Mouse (Mus musculus): ENCODE results near the gene Rassf6. TPM values are rescaled to one million over a fixed set of nuclear protein-coding genes. Genes with fewer than 3 reads are reported as not detected.

Rassf6 gene
- polyA plus RNA-seq, 1 experiment from 2014 or later: 1.0 TPM

GRCm38 (mm10) chr5:90588708-90589595 is 51.5 kb downstream of the Rassf6 start:
- Histone ChIP-seq H3K36me3 (no peaks in the 10 kb centered on the region), H3K4me1 (replicated peaks) (0 out of 2 replicates have a peak, but pooled peaks cover 2% of the 10 kb centered on the region), H3K4me3 (peak overlapping the region; percentile 43), H3K4me2 (peak overlapping the region; percentile 65), H3K9ac (peak overlapping the region; percentile 60), H3K9me3 (no peaks in the 10 kb centered on the region), H3K27ac (no peak overlapping the region), H3K27me3 (no peaks in the 10 kb centered on the region)
- 24% methylated on average over 25 of the region's 25 CpGs for WGBS
- ATAC-seq (ENCODE audit: low FRiP score): peak; percentile 77

DNA sequence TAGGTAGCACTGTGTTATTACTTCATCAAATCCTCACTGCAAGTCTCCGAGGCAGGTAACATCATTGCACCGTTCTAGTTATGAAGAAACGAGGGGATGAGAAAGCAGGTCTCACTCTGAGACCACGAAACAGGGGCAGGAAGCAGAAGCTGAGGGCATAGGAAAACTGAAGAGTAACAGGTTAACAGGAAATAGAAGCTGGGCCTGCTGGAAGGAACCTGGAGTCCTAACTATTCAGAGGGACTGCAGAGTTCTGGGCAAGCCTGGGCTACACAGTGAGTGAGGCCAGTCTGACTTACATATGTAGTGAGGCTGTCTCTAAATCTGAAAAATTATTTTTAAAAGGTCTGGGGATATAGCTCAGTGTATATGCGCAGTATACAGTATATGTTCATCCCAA is 52.4 kb downstream of the Rassf6 start:
- 94% methylated on average over 5 of the region's 5 CpGs for WGBS
- no peak overlapping the region for H3K4me2 ChIP-seq
- no peak for ATAC-seq (ENCODE audit: low FRiP score)

DNA sequence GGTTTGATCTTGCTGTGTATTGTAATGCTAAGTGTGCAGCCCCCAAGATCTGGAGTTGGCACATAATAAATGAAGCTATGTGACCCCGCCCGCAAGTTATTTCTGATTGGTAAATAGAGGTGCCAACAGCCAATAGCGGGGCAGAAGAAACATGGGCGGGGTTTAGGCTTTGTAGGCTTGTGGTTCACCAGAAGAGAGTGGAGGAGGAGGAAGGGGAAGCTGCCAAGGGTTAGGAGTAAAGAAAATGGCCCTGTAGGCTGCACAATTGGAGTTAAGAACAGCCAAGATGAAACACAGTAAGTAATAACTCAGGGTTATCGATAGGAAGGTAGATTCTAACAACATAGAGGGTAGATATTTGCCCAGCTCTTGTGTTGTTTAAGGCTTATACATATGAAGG is 53.9 kb downstream of the Rassf6 start:
- no peak overlapping the region for H3K27ac ChIP-seq

More for the DNA sequence above, 52.4 kb downstream of the Rassf6 start:
- Histone ChIP-seq H3K36me3 (no peaks in the 10 kb centered on the region), H3K9me3 (no peaks in the 10 kb centered on the region), H3K27ac (no peak overlapping the region), H3K4me1 (replicated peaks) (0 out of 2 replicates have a peak, but pooled peaks cover 2% of the 10 kb centered on the region), H3K9ac (no peak overlapping the region), H3K4me3 (no peak overlapping the region), H3K27me3 (no peaks in the 10 kb centered on the region)

DNA sequence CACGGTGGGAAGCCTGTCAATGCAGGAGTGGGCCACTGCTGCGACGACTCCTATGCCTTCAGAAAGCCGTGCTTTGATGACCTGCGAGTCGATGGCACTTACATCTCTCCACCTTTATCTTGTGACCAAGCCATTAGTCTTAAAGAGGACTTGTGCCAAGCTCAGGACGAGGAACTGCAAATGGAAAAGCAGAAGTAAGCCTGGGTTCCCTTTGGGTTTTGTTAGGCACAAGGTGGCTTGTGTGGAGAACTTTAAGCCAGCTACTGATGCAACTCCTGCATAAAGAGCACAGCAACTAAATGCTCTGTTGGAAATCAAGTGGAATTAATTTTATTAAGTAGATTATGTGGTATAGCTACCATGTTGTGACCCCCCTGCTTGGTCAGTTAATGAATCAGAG is 55.7 kb downstream of the Rassf6 start:
- H3K27me3 ChIP-seq: no peaks in the 10 kb centered on the region
- no peak overlapping the region for H3K27ac ChIP-seq
- no peaks in the 10 kb centered on the region for H3K36me3 ChIP-seq
- H3K4me3 ChIP-seq: no peak overlapping the region
- WGBS: 89% methylated on average over 7 of the region's 7 CpGs
- H3K9ac ChIP-seq: no peak overlapping the region
- 0 out of 2 replicates have a peak, but pooled peaks cover 2% of the 10 kb centered on the region for H3K4me1 ChIP-seq (replicated peaks)
- H3K9me3 ChIP-seq: no peaks in the 10 kb centered on the region
- no peak overlapping the region for H3K4me2 ChIP-seq
- no peak for ATAC-seq (ENCODE audit: low FRiP score)

More for the DNA sequence above, 53.9 kb downstream of the Rassf6 start:
- no peaks in the 10 kb centered on the region for H3K9me3 ChIP-seq
- WGBS: 75% methylated on average over 5 of the region's 5 CpGs
- ATAC-seq (ENCODE audit: low FRiP score): no peak
- 0 out of 2 replicates have a peak, but pooled peaks cover 2% of the 10 kb centered on the region for H3K4me1 ChIP-seq (replicated peaks)
- no peaks in the 10 kb centered on the region for H3K27me3 ChIP-seq
- H3K36me3 ChIP-seq: no peaks in the 10 kb centered on the region
- no peak overlapping the region for H3K9ac ChIP-seq
- H3K4me3 ChIP-seq: no peak overlapping the region
- H3K4me2 ChIP-seq: no peak overlapping the region

DNA sequence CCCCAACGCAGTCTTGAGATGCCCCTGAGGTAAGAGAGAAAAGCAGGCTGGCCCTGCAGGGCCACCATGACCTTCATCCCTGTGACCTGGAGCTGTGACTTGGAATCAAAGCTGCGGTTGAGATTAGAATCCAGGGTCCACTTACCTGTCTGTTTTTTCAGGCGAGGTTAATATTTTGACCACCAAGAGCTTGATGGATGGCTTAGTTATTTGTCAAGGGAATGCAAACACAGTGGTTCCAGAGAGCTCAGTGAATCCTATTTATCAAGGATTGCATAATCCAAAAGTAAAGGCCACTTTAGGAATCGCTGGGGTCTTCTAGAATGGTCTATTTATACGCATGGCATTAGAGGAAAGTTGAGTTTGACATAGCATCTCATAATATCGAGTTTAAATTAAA is 58.3 kb downstream of the Rassf6 start:
- no peaks in the 10 kb centered on the region for H3K4me1 ChIP-seq (replicated peaks)
- H3K4me3 ChIP-seq: no peak overlapping the region
- no peaks in the 10 kb centered on the region for H3K27me3 ChIP-seq
- 94% methylated on average over 6 of the region's 6 CpGs for WGBS
- H3K9me3 ChIP-seq: no peaks in the 10 kb centered on the region
- no peak overlapping the region for H3K27ac ChIP-seq
- H3K36me3 ChIP-seq: no peaks in the 10 kb centered on the region
- no peak overlapping the region for H3K9ac ChIP-seq
- ATAC-seq (ENCODE audit: low FRiP score): no peak
- no peak overlapping the region for H3K4me2 ChIP-seq

- no peak overlapping the region for H3K9ac ChIP-seq
- WGBS: 89% methylated on average over 9 of the region's 9 CpGs
- H3K9me3 ChIP-seq: no peaks in the 10 kb centered on the region
- H3K4me2 ChIP-seq: no peak overlapping the region
- no peak overlapping the region for H3K27ac ChIP-seq
- H3K4me1 ChIP-seq (replicated peaks): no peaks in the 10 kb centered on the region
- ATAC-seq (ENCODE audit: low FRiP score): no peak
- no peaks in the 10 kb centered on the region for H3K27me3 ChIP-seq
- H3K36me3 ChIP-seq: no peaks in the 10 kb centered on the region
- H3K4me3 ChIP-seq: no peak overlapping the region
These were observed 60.9 kb downstream of the Rassf6 start for GRCm38 (mm10) chr5:90579556-90579955.

DNA sequence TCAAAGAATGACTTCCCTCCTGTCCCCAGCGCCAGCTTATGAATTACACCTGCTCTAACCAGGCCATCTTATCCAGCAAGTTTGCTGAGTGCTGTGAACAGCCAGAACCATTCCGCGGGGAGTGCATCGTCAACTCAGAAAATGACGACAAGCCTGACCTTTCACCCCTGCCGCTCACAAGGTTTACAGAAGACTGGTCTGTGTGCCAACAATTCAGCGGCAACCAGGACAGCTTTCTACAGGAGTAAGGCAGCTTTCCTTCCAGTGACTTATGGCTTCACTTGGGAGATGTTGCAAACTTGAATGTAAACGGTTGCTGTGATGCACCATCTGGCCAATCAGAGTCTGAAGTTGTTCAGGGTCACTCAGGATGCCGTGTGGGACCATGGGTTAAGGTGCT is 62.7 kb downstream of the Rassf6 start:
- Histone ChIP-seq H3K4me3 (no peak overlapping the region), H3K9me3 (no peaks in the 10 kb centered on the region), H3K9ac (no peak overlapping the region), H3K4me2 (no peak overlapping the region), H3K27me3 (no peaks in the 10 kb centered on the region), H3K27ac (no peak overlapping the region), H3K4me1 (replicated peaks) (no peaks in the 10 kb centered on the region), H3K36me3 (no peaks in the 10 kb centered on the region)
- no peak for ATAC-seq (ENCODE audit: low FRiP score)
- WGBS: 89% methylated on average over 9 of the region's 9 CpGs

- Histone ChIP-seq H3K36me3 (no peaks in the 10 kb centered on the region), H3K9me3 (no peaks in the 10 kb centered on the region), H3K4me2 (no peak overlapping the region), H3K4me3 (no peak overlapping the region), H3K4me1 (replicated peaks) (peaks cover 4% of the 10 kb centered on the region; the same call in 1 of the 2 replicates), H3K27ac (no peak overlapping the region), H3K9ac (no peak overlapping the region), H3K27me3 (no peaks in the 10 kb centered on the region)
- WGBS: 20% methylated on average over 3 of the region's 3 CpGs
- ATAC-seq (ENCODE audit: low FRiP score): no peak
These were observed 69.2 kb downstream of the Rassf6 start for GRCm38 (mm10) chr5:90571216-90571615.

GRCm38 (mm10) chr5:90568338-90568737 is 72.1 kb downstream of the Rassf6 start:
- Histone ChIP-seq H3K4me3 (no peak overlapping the region), H3K9me3 (no peaks in the 10 kb centered on the region), H3K4me2 (no peak overlapping the region), H3K36me3 (no peaks in the 10 kb centered on the region), H3K9ac (no peak overlapping the region), H3K4me1 (replicated peaks) (peaks cover 4% of the 10 kb centered on the region; the same call in 1 of the 2 replicates), H3K27ac (no peak overlapping the region), H3K27me3 (no peaks in the 10 kb centered on the region)
- no peak for ATAC-seq (ENCODE audit: low FRiP score)

GRCm38 (mm10) chr5:90567788-90568187 is 72.7 kb downstream of the Rassf6 start:
- no peaks in the 10 kb centered on the region for H3K9me3 ChIP-seq
- 86% methylated on average over 5 of the region's 5 CpGs for whole genome bisulfite sequencing
- no peak for ATAC-seq (ENCODE audit: low FRiP score)

GRCm38 (mm10) chr5:90565205-90565604 is 75.3 kb downstream of the Rassf6 start:
- H3K9ac ChIP-seq: no peak overlapping the region
- WGBS: 89% methylated on average over 6 of the region's 6 CpGs
- H3K36me3 ChIP-seq: no peaks in the 10 kb centered on the region
- no peaks in the 10 kb centered on the region for H3K27me3 ChIP-seq
- H3K4me1 ChIP-seq (replicated peaks): no peaks in the 10 kb centered on the region
- no peak for ATAC-seq (ENCODE audit: low FRiP score)
- no peak overlapping the region for H3K4me2 ChIP-seq
- no peak overlapping the region for H3K27ac ChIP-seq
- H3K4me3 ChIP-seq: no peak overlapping the region
- no peaks in the 10 kb centered on the region for H3K9me3 ChIP-seq

More at GRCm38 (mm10) chr5:90567788-90568187, 72.7 kb downstream of the Rassf6 start:
- Histone ChIP-seq H3K9ac (no peak overlapping the region), H3K4me1 (replicated peaks) (peaks cover 4% of the 10 kb centered on the region; the same call in 1 of the 2 replicates), H3K27me3 (no peaks in the 10 kb centered on the region), H3K27ac (no peak overlapping the region), H3K36me3 (no peaks in the 10 kb centered on the region), H3K4me2 (no peak overlapping the region), H3K4me3 (no peak overlapping the region)

DNA sequence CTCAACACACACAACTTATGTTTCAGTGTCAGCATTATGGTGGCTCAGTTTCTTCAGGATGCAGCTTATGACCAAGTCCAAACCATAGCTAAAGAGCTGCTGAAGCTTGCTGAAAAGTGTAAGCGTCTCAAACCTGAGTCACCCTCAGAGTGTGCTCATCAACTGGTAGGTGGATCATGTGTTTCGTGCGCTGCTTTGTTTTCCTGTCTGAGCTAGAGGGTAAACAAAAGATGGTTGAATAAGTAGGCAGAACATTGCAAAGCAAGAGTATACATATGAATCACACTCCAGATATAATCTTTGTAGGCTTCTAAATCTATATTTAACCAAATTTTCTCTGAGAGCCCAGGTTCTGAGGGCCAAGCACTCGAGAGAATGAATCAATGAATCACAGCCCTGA is 76.3 kb downstream of the Rassf6 start:
- Histone ChIP-seq H3K27me3 (no peaks in the 10 kb centered on the region), H3K27ac (no peak overlapping the region), H3K4me1 (replicated peaks) (no peaks in the 10 kb centered on the region), H3K4me3 (no peak overlapping the region), H3K4me2 (no peak overlapping the region), H3K9ac (no peak overlapping the region), H3K36me3 (no peaks in the 10 kb centered on the region), H3K9me3 (no peaks in the 10 kb centered on the region)
- WGBS: 89% methylated on average over 4 of the region's 4 CpGs
- ATAC-seq (ENCODE audit: low FRiP score): no peak

GRCm38 (mm10) chr5:90562880-90563279 is 77.6 kb downstream of the Rassf6 start:
- Histone ChIP-seq H3K36me3 (no peaks in the 10 kb centered on the region), H3K4me2 (no peak overlapping the region), H3K4me3 (no peak overlapping the region), H3K27me3 (no peaks in the 10 kb centered on the region), H3K27ac (no peak overlapping the region), H3K4me1 (replicated peaks) (no peaks in the 10 kb centered on the region), H3K9me3 (no peaks in the 10 kb centered on the region), H3K9ac (no peak overlapping the region)
- no peak for ATAC-seq (ENCODE audit: low FRiP score)
- WGBS: 91% methylated on average over 4 of the region's 4 CpGs

Measured in hindbrain, embryonic 13.5 days (tissue).